Mouse (Mus musculus): ENCODE measurements around the gene Col28a1.

- TF ChIP-seq CTCF (IDR thresholded peaks at IDR 0.05; ENCODE audit: low read depth) (no peak), EP300 (IDR thresholded peaks at IDR 0.05; ENCODE audit: low read depth) (no peak)
These were observed 96.6 kb downstream of the Col28a1 start for GRCm38 (mm10) chr6:8095856-8096255.
